Mouse (Mus musculus) heart, adult 11 months (tissue): ENCODE measurements around the gene 9130213A22Rik.

ENCODE experiments used
- DNase-seq: peaks from one replicate; pipeline ENCODE4 v3.0.0; 2022

Gene 9130213A22Rik

DNA sequence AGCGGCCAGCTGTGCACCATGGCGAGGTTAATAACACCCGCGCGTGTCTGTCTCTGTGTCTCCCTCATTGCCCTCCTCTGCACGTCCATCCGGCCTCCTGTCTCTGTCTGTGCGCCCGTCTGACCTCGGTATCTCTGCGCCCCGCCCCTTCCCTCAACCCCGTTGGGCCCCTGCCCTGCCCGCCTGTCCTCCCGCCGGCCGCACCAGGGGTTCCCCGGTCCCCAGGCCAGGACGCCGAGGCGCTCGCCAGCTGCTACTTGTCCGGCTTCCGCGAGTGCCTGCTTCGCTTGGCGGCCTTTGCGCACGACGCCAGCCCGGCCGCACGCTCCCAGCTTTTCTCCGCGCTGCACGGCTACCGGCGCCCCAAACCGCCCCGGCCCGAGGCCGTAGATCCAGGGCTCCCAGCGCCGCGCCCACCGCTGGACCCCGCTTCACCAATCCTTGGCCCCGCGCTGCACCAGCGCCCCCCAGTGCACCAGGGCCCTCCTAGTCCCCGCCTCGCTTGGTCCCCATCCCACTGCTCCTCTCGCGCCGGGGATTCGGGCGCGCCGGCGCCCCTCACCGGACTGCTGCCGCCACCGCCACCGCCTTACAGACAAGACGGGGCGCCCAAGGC is at the start of gene 9130213A22Rik:
9130213A22Rik (minus strand) TSS at position 254 of the 616 bp plus-strand sequence.
- DNase-seq: peak; percentile 99

DNA sequence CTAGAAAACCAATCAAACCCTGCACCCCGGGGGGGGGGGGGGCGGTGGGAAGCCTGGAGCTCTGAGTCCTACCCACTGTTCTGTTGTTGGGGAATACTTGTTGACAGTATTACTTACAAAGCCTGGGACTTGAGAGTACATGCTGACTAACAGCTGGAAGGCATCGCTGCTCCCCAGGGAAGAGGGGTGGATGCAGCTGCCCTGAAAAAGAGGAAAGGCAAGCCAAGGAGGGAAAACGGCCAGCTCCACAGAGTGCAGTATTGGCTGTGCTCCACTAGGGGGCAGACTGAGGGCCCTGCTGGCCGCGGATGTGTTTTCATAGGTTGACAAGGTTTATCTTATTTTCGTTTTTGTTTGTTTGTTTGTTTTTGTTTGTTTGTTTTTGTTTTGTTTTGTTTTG is 49.2 kb upstream of the 9130213A22Rik start:
- DNase-seq: peak; percentile 99

DNA sequence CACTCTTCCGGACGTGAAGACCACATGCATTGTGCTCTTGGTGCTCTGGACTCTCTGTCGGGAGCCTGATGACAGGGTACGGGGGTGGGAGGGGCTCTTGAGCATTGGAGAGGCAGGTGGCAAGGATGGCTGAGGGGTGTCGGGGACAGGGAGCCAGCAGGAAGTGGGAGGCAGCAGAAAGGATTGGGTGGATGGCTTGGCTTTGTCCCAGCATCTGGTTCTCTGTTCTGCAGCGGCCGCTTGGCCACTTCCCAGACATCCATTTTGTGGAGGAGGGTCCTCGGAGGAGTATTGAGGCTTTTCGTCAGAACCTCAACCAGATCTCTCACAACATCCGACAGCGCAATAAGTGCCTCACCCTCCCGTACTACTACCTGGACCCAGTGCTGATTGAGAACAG is 46.9 kb upstream of the 9130213A22Rik start:
- peak; percentile 90 for DNase-seq

DNA sequence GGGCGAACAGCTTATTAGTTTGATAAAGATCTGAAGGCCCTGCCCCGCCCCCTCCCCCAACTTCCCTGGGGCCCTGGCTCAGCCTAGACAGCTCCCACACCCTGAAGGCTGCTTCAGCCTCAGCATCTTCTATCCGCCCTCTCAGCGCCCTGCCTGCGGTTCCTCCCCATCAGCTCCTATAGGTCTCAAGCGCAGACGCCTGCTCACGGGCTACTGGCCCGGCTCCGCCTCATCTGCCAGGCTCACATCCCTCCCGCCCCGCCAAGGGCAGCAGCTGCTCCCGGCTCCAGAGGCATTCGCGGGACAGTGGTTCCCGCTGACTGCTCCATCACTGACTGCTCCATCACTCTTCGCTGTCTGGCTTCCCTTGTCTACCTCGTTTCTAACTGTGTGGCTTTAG is 34.4 kb upstream of the 9130213A22Rik start, which contains the start of gene Alox12b:
Alox12b (plus strand) TSS at position 190 of the 400 bp plus-strand sequence.
- DNase-seq: no peak

DNA sequence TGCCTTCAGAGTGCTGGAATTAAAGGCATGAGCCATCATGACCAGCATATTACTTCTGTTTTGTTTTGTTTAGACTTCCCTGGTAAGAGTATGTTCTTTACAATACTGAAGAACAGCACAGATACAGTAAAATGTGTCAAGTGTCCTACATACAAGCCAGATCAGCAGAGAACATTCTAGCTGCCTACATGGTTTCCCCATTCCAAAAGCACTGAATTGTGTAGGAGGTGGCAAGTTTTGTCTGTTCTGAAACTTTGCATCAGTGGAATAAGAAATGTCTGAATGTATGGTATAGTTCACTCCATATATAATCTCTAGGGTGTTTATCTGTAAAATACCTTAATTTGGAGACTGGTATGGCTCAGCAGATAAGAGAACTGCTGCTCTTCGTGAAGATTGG is 33.0 kb upstream of the 9130213A22Rik start:
- DNase-seq: no peak

DNA sequence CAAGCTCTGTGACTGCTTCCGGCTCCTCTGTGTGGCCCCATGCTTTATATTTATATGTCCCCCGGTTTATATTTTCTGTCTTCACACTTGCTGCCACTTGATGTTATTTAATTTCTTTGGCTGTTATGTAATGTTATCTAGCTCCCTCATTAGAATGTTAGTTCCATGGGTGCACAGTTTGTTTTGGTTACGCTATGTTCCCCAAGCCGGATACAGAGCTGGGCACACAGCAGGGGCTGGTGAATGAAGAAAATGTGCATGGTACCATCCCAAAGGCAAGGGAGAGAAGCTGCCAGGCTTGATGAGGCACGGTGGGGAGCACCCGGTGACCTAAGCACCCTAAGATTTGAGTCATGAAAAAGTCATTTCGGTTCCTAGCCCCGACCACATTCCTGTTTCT is 31.4 kb upstream of the 9130213A22Rik start:
- DNase-seq: no peak

DNA sequence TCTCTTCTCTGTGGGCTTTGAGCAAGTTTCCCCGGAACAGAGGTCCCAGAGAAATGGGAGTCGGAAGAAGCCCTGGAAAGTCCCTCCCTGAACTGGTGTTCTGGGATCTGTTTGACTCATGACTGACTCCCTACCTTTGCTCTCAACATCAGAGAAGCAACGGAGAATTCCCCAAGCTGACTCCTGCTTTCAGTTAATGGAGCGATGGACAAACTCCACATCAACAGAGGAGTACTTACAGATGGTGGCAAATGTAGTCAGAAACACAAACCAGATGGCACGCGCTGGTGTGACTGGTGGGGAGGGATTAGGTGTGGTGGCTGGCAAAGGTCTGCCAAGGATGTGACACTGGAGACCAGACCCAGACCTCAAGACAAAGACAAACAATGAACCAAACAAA is 28.6 kb upstream of the 9130213A22Rik start:
- no peak for DNase-seq

DNA sequence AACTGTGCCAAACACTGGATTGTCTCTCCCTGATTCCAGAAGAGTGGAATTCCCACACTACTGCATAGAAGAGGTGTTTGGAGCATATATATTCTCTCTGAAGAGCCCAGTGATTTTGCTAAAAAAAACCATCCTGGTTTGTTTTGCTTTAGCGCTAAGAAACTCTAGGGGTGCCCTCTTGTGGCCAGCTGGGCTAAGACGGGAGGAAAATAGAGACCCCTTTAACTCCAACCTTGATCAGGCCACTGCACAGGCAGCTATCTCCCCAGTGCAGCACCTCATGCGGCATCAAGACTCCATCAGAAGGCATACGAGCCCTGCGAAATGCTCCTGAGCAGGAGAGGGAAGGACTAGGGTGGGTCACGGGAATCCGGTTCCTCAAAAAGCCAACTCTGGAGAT is 28.1 kb upstream of the 9130213A22Rik start:
- no peak for DNase-seq

DNA sequence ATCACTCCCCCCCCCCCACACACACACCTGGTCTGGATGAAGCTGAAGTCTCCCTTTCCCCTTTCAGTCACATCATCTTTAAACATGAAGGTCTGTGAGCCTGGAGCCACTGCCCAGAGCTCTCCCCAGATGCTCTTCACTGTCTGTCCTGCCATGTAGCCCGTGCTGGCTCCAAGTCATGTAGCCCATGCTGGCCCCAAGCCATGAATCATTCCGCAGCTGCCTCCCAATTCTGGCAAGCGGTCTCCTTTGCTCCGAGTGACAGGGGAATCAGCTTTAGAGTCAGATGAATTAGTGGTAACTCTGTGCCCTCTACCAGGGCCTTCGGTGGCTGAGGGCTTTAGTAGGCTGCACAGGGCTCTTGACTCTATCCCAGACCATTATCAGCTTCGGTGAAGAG is 27.3 kb upstream of the 9130213A22Rik start:
- DNase-seq: no peak

DNA sequence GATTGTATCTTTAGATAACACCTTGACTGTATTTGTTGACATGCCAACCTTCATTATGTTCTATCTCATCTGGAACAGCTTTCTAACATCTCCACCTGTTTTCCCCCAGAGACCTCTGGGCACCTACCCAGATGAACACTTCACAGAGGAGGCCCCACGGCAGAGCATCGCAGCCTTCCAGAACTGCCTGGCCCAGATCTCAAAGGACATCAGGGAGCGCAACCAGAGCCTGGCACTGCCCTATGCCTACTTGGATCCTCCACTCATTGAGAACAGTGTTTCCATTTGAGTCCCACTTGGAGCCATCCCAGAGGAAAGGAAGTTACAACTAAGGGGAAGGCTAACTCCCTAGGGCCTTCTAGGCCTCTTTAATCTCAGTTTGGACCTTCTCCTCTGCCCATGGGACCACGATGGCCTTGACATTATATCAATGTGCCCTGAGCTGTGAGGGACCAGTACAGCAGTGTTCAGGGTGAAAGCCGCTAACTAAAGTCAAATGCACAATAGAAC is 26.1 kb upstream of the 9130213A22Rik start:
- DNase-seq: no peak

DNA sequence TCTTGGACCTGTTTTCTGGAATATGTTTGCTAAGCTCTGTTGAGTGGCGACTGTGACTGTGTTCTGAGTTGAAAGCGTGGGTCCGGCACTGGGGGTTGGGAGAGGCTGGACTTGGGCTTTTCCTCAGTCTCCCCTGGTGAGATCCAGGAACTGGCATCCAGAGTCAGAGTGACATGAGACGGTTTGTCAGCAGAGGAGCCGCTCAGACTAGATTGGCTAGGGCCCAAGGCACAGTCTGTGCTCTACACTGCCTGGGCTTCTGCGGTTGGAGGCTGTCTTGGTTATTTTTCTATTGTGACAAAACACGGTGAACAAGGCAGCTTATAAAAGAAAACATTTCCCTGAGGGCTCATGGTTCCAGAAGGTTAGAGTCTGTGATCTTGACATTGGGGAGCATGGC is 25.2 kb upstream of the 9130213A22Rik start:
- DNase-seq: no peak

DNA sequence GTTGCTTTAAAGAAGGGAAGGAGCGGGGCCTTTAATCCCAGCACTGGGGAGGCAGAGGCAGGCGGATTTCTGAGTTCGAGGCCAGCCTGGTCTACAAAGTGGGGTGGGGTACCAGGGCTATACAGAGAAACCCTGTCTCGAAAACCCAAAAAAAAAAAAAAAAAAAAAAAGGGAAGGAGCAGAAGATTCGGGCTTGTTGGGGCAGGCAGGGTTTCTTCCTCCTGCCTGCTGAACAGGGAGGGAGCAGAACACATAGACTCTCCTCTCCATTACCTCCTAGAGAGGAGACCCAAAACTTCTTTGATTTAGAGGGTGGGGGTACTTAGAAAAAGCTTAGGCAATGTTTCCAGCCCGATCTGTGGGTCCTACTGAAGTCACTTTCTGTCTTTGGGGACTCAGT is 13.0 kb upstream of the 9130213A22Rik start:
- no peak for DNase-seq

DNA sequence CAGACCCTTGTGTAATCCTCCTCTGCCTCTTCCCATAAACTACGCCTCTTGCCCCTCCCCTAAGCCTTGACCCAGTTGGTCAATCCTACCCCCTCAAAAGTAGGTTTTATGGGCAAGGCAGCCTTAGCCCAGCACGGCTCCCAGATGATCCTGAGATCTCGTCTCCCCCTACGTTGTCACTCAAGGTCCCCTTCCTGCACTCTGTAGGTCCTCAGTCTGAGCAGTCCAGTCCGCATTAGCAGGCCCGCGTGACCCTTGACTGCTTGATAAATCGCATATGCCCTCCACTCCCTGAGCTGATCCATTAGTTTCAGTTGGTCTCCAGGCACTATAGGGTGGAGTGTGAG is 12.2 kb upstream of the 9130213A22Rik start:
- DNase-seq: no peak

DNA sequence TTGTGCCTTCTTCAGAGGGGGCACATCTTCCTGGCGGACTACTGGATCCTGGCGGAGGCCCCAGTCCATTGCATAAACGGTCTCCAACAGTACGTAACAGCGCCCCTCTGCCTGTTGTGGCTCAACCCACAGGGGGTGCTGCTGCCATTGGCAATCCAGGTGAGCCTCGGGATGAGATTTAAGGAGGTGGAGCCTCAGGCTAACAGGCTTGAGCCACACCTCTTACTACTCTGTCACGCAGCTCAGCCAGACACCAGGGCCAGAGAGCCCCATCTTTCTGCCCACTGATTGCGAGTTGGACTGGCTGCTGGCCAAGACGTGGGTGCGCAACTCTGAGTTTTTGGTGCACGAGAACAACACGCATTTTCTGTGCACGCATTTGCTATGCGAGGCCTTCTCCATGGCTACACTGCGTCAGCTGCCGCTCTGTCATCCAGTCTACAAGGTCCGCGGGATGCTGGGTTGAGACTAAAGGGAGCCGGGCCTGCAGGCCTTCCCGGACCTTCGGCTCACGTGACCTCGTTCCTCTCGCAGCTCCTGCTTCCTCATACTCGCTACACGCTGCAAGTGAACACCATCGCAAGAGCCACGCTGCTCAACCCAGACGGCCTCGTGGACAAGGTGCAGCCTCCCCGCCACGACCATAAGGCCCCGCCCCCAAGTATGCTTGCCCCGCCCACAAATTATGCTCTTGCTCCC is 11.7 kb upstream of the 9130213A22Rik start:
- DNase-seq: peak; percentile 96

DNA sequence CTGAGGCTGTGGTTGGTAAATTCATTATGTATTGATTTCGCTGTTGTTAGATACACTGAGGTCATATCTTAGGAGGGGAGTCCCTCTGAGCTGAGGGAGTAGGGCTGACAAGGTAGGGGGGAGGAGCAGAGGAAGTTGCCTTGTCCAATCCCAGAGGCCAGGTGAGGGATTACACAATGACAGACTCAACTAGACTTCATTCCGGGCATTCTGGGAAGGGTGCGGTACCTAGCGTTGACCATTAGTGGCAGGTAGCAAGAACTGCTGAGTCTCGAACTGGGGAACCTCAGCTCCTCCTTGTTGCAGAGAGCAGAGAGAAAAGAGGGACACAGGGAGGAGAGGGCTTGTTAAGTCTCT is 11.2 kb upstream of the 9130213A22Rik start:
- no peak for DNase-seq

DNA sequence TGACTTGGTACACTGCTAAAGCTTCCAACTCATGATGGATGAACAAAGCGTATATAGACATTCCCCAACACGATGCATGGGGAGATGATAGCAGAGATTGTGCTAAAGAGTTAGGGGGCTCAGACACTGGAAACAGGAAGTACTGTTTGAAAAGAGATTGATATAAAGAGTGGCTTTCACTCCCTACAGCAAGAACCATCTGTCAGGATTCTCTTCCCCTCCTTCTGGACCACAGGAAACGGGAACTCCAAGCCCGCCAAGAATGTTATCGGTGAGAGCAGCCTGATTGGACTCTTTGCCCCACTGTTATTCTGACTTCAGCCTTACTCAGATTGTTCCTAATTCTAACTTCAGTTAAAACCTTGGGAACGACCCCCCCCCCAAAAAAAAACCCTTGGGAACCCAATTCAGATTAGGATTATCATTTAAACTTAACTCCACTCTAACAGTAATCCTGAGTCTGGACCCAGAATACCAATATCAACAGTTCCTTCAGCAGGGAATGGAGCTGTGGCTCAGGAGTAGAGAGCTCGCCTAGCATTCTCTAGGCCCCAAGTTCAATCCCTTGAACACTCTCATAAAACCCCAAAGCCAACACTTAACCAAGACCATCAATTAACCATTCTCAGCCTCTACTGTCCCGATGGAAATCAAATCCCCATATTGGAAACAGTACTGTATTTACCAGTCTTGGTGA is 6.2 kb upstream of the 9130213A22Rik start:
- DNase-seq: peak; percentile 75

DNA sequence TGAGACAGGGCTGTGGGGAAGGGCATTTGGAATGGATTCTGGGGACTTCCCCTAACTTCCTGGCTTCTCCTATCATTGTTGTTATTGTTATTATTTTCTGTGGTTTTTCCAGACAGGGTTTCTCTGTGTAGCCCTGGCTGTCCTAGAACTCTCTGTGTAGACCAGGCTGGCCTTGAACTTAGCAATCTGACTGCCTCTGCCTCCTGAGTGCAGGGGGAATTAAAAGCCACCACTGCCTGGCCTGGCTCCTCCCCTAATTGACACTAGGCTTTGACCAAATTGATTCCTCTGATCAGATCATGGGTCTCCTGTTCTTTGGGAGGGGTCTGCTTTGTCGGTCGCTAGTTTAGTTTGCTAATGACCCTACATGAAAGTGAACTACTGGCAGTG is 4.3 kb upstream of the 9130213A22Rik start:
- peak; percentile 90 for DNase-seq

DNA sequence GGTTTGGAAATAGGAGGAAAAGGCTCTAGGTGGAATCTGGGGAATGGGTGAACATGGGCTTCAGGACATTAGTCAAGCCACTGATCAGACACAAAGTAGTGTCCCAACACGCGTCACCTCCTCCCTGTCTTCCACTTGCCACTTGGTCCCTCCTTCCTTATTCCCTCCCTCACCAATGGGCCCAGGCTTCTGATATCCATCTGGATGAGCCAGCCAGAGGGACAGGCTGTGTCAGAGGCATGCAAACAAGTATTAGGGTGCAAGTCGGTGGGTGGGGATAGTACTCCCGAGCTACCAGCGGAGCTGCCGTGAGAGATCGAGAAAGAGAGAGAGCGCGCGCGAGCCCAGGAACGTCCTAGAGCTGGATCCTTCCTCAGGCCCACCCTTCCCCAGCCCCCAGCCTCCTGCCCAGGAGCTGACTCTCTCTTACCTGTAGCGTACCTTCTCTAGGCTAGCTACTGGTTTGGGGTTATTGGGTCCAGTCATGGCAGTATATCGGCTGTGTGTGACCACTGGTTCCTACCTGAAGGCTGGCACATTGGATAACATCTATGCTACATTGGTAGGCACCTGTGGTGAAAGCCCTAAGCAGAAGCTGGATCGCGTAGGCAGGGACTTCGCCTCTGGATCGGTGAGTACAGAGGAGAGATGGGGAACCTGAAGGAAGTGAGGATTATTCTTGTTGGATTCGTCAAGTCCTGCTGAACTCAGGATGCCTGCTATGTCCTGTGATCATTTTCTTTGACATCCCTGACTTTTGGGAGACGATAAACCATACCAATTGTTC is 3.7 kb upstream of the 9130213A22Rik start:
- DNase-seq: peak; percentile 96

DNA sequence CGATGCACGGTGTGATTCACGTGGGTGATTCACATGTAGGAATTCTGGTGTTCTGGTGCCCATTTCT is 3.3 kb upstream of the 9130213A22Rik start, which contains the start of gene Aloxe3:
Aloxe3 (plus strand) TSS at position 45 of the 67 bp plus-strand sequence.
- no peak for DNase-seq

DNA sequence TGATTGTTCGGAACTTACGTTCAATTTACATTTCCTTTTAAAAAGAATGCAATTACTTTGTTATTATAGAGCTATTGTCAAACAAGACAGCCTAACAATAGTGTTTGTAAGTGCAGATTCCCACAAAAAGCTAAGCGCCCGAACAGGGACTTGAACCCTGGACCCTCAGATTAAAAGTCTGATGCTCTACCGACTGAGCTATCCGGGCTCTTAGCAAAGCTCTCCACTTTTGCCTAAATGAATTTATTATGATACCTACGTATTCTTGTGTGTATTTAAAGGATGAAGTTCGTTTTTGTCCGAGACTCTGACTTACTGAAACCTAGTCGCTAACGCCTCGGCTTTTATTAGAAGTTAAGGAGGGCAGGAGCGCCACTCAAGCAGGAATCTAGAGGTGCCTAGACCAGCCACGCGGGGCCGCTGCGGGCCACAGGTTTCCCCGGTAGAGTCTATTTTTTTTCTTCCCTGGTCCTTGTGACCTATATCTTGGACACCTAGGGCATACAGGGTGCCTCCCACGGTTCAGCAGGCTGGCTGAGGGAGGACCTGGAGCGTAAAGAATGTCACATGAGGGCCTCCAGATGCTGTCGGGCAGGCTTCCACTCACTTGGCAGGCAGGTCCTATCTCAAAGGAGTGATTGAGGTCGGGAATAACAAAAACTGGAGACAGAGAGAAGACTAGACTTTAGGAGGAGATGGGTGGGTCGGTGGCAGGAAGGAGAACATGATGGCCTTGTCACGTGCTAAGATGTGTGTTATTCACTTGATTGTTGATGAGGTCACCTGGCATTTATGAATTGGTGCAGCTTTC is 2.9 kb upstream of the 9130213A22Rik start:
- peak; percentile 99 for DNase-seq

DNA sequence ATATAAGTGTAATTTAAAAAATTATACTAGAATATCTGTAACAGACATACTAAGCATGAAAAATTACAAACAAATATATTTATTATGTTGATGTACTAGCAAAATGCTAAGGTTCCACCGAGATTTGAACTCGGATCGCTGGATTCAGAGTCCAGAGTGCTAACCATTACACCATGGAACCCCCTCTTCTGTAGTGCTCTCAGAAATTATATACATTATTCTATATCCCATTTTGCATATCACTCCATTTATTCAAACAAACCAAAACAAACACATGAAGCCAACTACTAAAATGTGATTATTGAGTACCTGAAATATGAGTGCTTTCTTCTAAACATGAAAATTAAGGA is 2.1 kb upstream of the 9130213A22Rik start:
- DNase-seq: no peak

DNA sequence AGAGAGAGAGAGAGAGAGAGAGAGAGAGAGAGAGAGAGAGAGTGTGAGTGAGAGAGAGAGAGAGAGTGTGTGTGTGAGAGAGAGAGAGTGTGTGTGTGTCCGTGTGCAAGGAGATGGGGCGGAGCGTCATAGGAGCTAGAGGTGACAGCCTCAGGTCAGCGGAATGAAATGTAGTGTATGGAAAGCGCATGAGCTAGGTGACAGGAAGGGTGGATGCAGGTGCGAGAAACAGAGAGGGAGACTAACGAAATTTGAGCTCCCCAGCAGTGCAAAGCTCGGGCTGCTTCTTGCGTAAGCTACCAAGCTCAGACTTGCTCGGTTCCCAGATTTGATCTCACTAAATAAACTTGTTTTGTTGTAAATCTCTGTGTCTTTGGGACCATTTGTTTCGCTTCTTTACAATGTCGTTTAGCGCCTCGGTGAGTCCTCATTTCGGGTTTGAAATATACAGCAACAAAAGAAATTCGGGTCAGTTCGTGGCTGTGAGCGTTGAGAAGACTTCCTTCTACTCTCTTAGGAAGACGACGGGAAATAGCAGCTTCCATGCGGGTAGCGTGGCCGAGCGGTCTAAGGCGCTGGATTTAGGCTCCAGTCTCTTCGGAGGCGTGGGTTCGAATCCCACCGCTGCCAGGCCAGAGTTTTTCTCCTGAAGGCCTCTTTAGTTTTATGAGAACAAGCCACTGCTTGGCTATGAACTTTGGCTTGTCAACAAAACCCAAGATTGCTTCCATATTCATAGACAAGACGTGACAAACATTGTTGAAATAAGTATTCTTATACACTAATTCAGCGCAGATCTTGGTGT is 1.5 kb upstream of the 9130213A22Rik start:
- DNase-seq: peak; percentile 98
